Mouse (Mus musculus) intestine, embryonic 16.5 days (tissue): ENCODE measurements around the gene Gm45711. TPM values are rescaled to one million over a fixed set of nuclear protein-coding genes. Genes with fewer than 3 reads are reported as not detected.
A peak's percentile ranks its signal among the peaks of the same experiment; 100 is the strongest.
"Not testable (repeated sequence)": the region's sequence is repeated elsewhere in the genome, so short reads cannot be mapped to it uniquely, and the experiment has no call there.

Experiments
- ATAC-seq: fragments of 200-750 bp; cut with Nextera tagmentation; 2 replicates; pipeline ENCODE4 v1.8.0; 2017; ENCODE audit warnings: moderate TSS enrichment, moderate library complexity
- H3K27ac ChIP-seq: fragments of 300-500 bp; sonication (generic); 2 replicates; pipeline ENCODE4 v1.5.1; 2014; ENCODE audit warnings: mild to moderate bottlenecking, low read length
- H3K27me3 ChIP-seq: fragments of 300-500 bp; sonication (generic); replicated peaks from 2 replicates; pipeline ENCODE4 v1.6.1; 2014; ENCODE audit warnings: low read length, control low read depth, mixed read lengths; ENCODE audit not compliant: control insufficient read depth, insufficient read depth
- H3K36me3 ChIP-seq: fragments of 300-500 bp; sonication (generic); 2 replicates; pipeline ENCODE4 v1.6.1; 2014; ENCODE audit warnings: low read length, control low read depth; ENCODE audit not compliant: control insufficient read depth, insufficient read depth
- H3K4me1 ChIP-seq: fragments of 300-500 bp; sonication (generic); 2 replicates; pipeline ENCODE4 v1.6.1; 2014; ENCODE audit warnings: low read length, control low read depth, mixed read lengths; ENCODE audit not compliant: control insufficient read depth, insufficient read depth
- H3K4me2 ChIP-seq: fragments of 300-500 bp; sonication (generic); 2 replicates; pipeline ENCODE4 v1.6.1; 2014; ENCODE audit warnings: low read depth, low read length, control low read depth
- H3K4me3 ChIP-seq: fragments of 300-500 bp; sonication (generic); 2 replicates; pipeline ENCODE4 v1.5.1; 2014; ENCODE audit warnings: mild to moderate bottlenecking, low read length
- H3K9ac ChIP-seq: fragments of 300-500 bp; sonication (generic); 2 replicates; pipeline ENCODE4 v1.6.1; 2014; ENCODE audit warnings: low read depth, low read length
- H3K9me3 ChIP-seq: fragments of 300-500 bp; sonication (generic); 2 replicates; pipeline ENCODE4 v1.6.1; 2016; ENCODE audit warnings: low read length, control low read depth; ENCODE audit not compliant: control insufficient read depth
- WGBS: fragments of 180-500 bp; shearing (Covaris S2); extraction: QIAGEN DNeasy Blood & Tissue Kit; methylation state at CpG from one replicate; pipeline ENCODE4 v1.1.7; 2014; 5-methylcytosine and 5-hydroxymethylcytosine counted together
- polyA plus RNA-seq: library from polyadenylated mRNA; unstranded; fragments of >200 nt; fragmentation: Nextera tagmentation; extraction: Ambion mirVana; gene quantifications from 2 replicates; pipeline ENCODE4 v1.2.1, GENCODE M21; 2015

Gm45711 gene
- not detected in 2 replicates for polyA plus RNA-seq

DNA sequence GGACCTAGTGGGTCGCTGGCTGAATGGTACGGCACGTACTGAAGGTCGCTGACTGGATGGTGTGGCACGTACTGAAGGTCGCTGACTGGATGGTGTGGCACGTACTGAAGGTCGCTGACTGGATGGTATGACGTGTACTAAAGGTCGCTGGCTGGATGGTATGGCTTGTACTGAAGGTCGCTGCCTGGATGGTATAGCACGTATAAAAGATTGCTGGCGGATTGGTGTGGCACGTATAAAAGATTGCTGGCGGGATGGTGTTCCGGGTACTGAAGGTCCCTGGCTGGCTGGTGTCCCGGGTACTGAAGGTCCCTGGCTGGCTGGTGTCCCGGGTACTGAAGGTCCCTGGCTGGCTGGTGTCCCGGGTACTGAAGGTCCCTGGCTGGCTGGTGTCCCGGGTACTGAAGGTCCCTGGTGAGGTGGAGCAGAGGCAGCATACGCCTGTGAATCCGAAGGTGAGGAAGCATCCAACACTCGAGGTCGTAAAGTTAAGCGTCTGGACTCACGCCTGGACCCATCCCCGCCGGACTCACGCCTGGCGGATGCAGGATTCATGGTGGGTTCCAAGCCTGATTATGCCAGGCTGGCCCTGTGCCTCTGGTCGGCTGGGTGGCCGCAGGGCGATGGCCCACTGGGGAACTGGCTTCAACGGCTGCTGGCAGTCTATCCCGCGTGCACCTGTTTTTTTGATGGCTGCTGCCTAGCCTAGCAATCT is at the start of gene Gm45711, which contains the start of gene Cmtm1:
Gene Gm45711, minus strand, starts transcription at position 641 of the 715 bp plus-strand sequence.
Gene Cmtm1, minus strand, starts transcription at position 705 of the 715 bp plus-strand sequence.
- 85% methylated on average over 36 of the region's 36 CpGs for WGBS
- not testable (repeated sequence) for H3K4me3 ChIP-seq, H3K9me3 ChIP-seq, H3K27me3 ChIP-seq, H3K27ac ChIP-seq, H3K36me3 ChIP-seq, H3K4me1 ChIP-seq, H3K4me2 ChIP-seq, H3K9ac ChIP-seq
- peak; percentile 59 for ATAC-seq

DNA sequence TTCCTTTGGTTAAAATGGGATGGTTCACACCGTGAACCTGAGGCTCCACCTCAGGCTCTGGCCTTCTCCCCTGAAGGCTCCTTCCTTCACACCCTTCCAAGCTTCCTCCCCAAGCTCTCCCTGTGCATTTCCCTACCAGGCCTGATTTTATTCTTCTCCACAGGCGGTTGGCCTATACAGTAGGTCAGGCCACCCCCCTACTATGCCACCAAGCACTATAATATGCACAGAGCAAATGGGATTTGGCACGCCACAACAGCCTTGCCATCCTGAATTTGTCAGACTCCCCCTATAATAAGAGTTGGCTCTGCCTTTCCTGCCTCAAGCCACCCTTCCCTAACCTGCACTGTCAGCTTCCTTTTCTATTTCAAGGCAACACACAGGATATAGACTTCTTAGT is 48.8 kb upstream of the Gm45711 start:
- ATAC-seq: no peak
- Histone ChIP-seq H3K9ac (no peak overlapping the region), H3K4me3 (no peak overlapping the region), H3K9me3 (no peaks in the 10 kb centered on the region), H3K27me3 (no peaks in the 10 kb centered on the region), H3K36me3 (no peaks in the 10 kb centered on the region; the same call in 1 of the 2 replicates), H3K4me1 (peaks cover 8% of the 10 kb centered on the region; the same call in 1 of the 2 replicates), H3K27ac (no peak overlapping the region), H3K4me2 (no peak overlapping the region)
- 79% methylated on average over 3 of the region's 3 CpGs for WGBS

DNA sequence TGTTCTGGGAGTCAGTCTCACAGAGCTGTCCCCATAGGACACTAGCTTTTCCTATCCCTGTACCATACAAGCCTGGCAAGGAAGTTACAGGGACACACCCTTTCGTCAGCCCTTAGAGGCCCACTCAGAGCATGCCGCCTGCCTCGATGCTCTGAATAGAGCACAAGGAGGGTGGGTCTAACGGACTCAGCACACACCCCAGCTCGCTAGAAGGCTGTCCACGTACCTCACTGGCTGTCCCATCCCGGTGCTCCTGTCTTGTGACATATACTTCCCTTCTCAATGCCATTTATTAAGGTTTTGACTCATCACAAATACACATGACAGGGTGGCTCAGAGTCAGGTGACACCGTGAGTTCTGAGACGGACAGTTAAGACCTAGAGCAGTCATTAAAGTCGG is 44.6 kb upstream of the Gm45711 start:
- ATAC-seq: peak; percentile 63

DNA sequence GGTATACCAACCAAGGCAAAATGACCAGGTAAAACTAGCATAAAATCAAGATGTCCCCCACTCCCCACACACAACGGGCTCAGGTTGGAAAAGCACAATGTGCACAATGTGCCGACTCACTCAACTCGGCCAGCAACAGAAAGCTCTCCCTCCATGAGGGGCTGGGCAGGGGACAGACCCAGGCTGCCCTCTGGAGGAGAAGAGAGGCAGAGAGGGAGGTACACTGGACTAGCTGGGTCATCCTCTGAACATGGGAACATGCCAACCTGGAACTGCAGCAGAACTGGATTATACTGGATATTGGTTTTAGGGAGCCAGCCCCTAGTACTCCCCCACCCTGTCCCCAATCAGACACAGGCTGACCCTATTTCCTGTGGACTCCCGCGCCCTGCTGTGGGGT is 43.3 kb upstream of the Gm45711 start:
- H3K9ac ChIP-seq: no peak overlapping the region
- H3K4me3 ChIP-seq: no peak overlapping the region
- no peak overlapping the region for H3K4me2 ChIP-seq
- no peak for ATAC-seq
- no peaks in the 10 kb centered on the region for H3K27me3 ChIP-seq
- no peaks in the 10 kb centered on the region for H3K4me1 ChIP-seq
- no peak overlapping the region for H3K27ac ChIP-seq
- no peaks in the 10 kb centered on the region for H3K9me3 ChIP-seq
- H3K36me3 ChIP-seq: no peaks in the 10 kb centered on the region; the same call in 1 of the 2 replicates
- 68% methylated on average over 5 of the region's 5 CpGs for WGBS

More for the DNA sequence above, 44.6 kb upstream of the Gm45711 start:
- no peaks in the 10 kb centered on the region for H3K27me3 ChIP-seq
- H3K27ac ChIP-seq: no peak overlapping the region
- no peak overlapping the region for H3K4me2 ChIP-seq
- no peaks in the 10 kb centered on the region for H3K4me1 ChIP-seq
- H3K4me3 ChIP-seq: no peak overlapping the region
- H3K9ac ChIP-seq: no peak overlapping the region
- H3K9me3 ChIP-seq: no peaks in the 10 kb centered on the region
- no peaks in the 10 kb centered on the region; the same call in 1 of the 2 replicates for H3K36me3 ChIP-seq
- 83% methylated on average over 10 of the region's 10 CpGs for WGBS

DNA sequence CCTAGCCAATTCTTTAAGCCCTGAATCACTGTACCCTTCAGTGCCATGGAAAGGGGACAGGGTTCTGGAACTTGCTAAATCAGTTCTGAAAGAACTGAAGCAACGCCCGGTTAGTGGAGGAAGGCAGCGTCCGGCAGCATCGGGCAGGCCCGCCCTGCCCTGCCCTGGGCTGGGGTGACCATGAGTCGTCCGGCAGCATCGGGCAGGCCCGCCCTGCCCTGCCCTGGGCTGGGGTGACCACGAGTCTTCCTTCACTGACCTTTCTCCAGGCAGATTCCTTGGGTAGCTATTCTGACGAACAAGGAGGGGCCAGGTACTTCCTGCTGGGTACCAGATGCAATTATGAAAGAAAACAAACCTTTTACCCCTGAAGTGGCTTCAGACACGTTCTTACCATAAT is 40.2 kb upstream of the Gm45711 start:
- no peak overlapping the region for H3K4me3 ChIP-seq
- no peaks in the 10 kb centered on the region for H3K9me3 ChIP-seq
- no peaks in the 10 kb centered on the region for H3K27me3 ChIP-seq
- ATAC-seq: peak; percentile 37; the same call in 1 of the 2 replicates
- WGBS: 70% methylated on average over 13 of the region's 13 CpGs
- no peak overlapping the region for H3K9ac ChIP-seq
- H3K27ac ChIP-seq: no peak overlapping the region
- H3K4me1 ChIP-seq: no peaks in the 10 kb centered on the region
- H3K36me3 ChIP-seq: peaks cover 5% of the 10 kb centered on the region
- H3K4me2 ChIP-seq: no peak overlapping the region

DNA sequence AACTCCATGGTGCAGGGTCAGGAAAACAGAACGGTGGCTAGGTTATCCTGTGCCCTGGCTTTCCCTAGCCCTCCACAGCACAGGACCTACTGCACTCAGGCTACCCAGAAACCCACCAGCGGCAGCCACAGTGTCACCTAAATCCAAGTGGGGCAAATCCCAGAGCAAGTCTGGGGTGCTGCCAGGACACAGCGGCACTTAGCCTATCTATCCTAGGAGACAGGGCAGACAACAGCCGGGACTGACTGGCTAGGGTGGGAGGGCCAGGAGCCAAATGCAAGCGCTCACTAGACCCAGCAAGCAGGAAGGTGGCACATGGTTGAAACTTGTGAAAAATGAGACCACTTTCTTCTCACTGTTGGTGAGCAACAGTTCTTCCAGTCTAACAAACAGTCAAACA is 39.1 kb upstream of the Gm45711 start:
- H3K9me3 ChIP-seq: no peaks in the 10 kb centered on the region
- peaks cover 5% of the 10 kb centered on the region for H3K36me3 ChIP-seq
- H3K27ac ChIP-seq: no peak overlapping the region
- H3K4me1 ChIP-seq: peaks cover 3% of the 10 kb centered on the region; the same call in 1 of the 2 replicates
- no peak for ATAC-seq
- H3K4me3 ChIP-seq: no peak overlapping the region
- H3K27me3 ChIP-seq: no peaks in the 10 kb centered on the region
- 79% methylated on average over 5 of the region's 5 CpGs for WGBS
- H3K4me2 ChIP-seq: no peak overlapping the region
- H3K9ac ChIP-seq: no peak overlapping the region

DNA sequence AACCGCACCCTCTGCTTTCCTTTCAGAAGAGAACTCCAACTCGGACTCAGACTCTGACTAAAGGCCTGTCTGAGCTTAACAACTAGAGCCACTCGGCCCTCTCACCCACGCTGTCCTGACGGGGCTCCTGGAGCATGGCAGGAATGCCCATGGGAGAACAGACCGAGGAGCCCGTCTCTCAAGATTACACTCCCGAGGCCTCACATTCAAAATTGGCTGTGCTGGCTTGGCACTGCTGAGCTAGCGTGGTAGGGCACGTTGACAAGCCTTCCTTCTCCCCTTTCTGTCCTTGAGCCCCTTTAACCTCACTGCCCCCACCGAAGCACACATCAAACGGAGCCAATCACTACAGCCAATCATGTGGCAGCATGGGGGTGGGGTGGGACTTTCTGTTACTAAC is 36.8 kb upstream of the Gm45711 start:
- H3K9ac ChIP-seq: no peak overlapping the region
- no peak overlapping the region for H3K4me2 ChIP-seq
- H3K36me3 ChIP-seq: peaks cover 5% of the 10 kb centered on the region
- ATAC-seq: no peak
- 63% methylated on average over 12 of the region's 12 CpGs for WGBS
- no peak overlapping the region for H3K4me3 ChIP-seq
- no peak overlapping the region for H3K27ac ChIP-seq
- no peaks in the 10 kb centered on the region for H3K9me3 ChIP-seq
- peaks cover 11% of the 10 kb centered on the region for H3K4me1 ChIP-seq
- no peaks in the 10 kb centered on the region for H3K27me3 ChIP-seq

DNA sequence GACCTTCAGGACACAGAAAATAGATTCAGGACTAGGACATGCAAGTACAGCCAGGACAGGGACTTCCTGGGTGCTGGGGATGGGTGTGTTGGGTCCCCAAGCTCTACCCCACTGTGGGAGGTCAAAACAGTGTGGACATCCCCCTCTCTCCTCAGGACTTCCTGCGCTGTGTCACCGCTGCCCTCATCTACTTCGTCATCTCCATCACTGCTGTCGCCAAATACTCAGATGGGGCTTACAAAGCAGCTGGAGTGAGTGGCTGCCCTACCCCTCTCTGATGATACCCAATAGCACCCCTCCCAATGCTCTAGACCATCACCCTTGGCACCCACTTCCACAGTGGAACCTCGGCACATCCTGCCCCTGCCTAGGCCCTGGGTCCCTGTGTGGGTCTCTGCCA is 34.7 kb upstream of the Gm45711 start:
- 91% methylated on average over 5 of the region's 5 CpGs for WGBS
- H3K9ac ChIP-seq: no peak overlapping the region
- no peaks in the 10 kb centered on the region for H3K9me3 ChIP-seq
- H3K36me3 ChIP-seq: peaks cover 5% of the 10 kb centered on the region
- no peak overlapping the region for H3K4me2 ChIP-seq
- no peak overlapping the region for H3K4me3 ChIP-seq
- no peak for ATAC-seq
- H3K4me1 ChIP-seq: peaks cover 13% of the 10 kb centered on the region
- no peaks in the 10 kb centered on the region for H3K27me3 ChIP-seq
- no peak overlapping the region for H3K27ac ChIP-seq

DNA sequence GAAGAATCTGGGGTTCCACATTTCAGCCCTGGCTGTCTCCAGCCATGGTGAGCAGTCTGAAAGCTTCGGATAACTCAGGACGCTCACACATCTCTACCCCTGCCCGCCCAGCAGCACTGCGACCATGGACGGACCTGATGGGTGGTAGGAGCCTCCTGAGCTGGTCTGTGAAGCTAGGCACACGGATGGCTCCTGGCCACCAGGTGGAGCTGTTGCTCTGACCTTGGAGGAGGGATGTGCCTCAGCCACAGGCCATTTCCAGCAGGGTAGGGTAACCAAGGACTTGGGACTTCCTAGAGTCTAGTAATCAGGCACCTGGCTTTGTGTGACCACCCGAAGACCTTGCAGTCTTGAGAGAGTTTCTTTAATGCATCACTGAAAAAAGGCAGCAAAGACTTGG is 34.1 kb upstream of the Gm45711 start:
- WGBS: 10% methylated on average over 7 of the region's 7 CpGs
- Histone ChIP-seq H3K27me3 (no peaks in the 10 kb centered on the region), H3K4me2 (no peak overlapping the region), H3K9ac (no peak overlapping the region), H3K4me1 (peaks cover 13% of the 10 kb centered on the region), H3K9me3 (no peaks in the 10 kb centered on the region), H3K4me3 (no peak overlapping the region), H3K36me3 (peaks cover 5% of the 10 kb centered on the region), H3K27ac (no peak overlapping the region)
- ATAC-seq: peak; percentile 47
